In genomic region chr5:91194572-91194971, GRCm38 (mm10) we compare ENCODE assay signal across 21 mouse cellular contexts. TPM values are rescaled to one million over a fixed set of nuclear protein-coding genes. Genes with fewer than 3 reads are reported as not detected.
"Had no signal": no experiment of that assay in that cellular context is flagged by ENCODE, and none has a peak within 500 bp of the region (broad histone marks: within the 10 kb centered on the region; RNA-seq: fewer than 3 reads in every experiment).

No protein-coding gene starts in this region.

- ATAC-seq: liver, postnatal 0 days; lung, postnatal 0 days; midbrain, embryonic 13.5 days; midbrain, embryonic 15.5 days had no signal

- DNase-seq: liver, postnatal 0 days; lung, adult 2 months; lung, postnatal 14 days; lung, postnatal 36 days; right cerebral cortex, postnatal 14 days; thymus, postnatal 14 days; thymus, postnatal 36 days had no signal

- H3K36me3 ChIP-seq: liver, embryonic 15.5 days; lung, embryonic 15.5 days; midbrain, embryonic 13.5 days; midbrain, embryonic 15.5 days; neural tube, embryonic 12.5 days; stomach, embryonic 15.5 days had no signal

- H3K4me3 ChIP-seq: liver, embryonic 15.5 days; lung, embryonic 15.5 days; megakaryocyte, embryonic 14.5 days; midbrain, embryonic 13.5 days; midbrain, embryonic 15.5 days; neural tube, embryonic 12.5 days; stomach, embryonic 15.5 days had no signal

- H3K4me1 ChIP-seq: liver, embryonic 15.5 days; lung, embryonic 15.5 days; megakaryocyte, embryonic 14.5 days; midbrain, embryonic 13.5 days; midbrain, embryonic 15.5 days; neural tube, embryonic 12.5 days; stomach, embryonic 15.5 days had no signal

- H3K27me3 ChIP-seq: liver, embryonic 15.5 days; lung, embryonic 15.5 days; megakaryocyte, embryonic 14.5 days; midbrain, embryonic 13.5 days; midbrain, embryonic 15.5 days; neural tube, embryonic 12.5 days; stomach, embryonic 15.5 days had no signal

- H3K4me2 ChIP-seq: liver, embryonic 15.5 days; lung, embryonic 15.5 days; midbrain, embryonic 11.5 days; midbrain, embryonic 13.5 days; midbrain, embryonic 15.5 days; neural tube, embryonic 12.5 days; stomach, embryonic 15.5 days had no signal

- H3K9ac ChIP-seq: liver, embryonic 15.5 days; liver, postnatal 0 days; lung, embryonic 15.5 days; midbrain, embryonic 13.5 days; midbrain, embryonic 15.5 days; neural tube, embryonic 12.5 days; stomach, embryonic 15.5 days had no signal

- H3K27ac ChIP-seq: liver, embryonic 15.5 days; lung, embryonic 15.5 days; macrophage; midbrain, embryonic 13.5 days; midbrain, embryonic 15.5 days; neural tube, embryonic 12.5 days; stomach, embryonic 15.5 days had no signal

- H3K9me3 ChIP-seq: liver, embryonic 15.5 days; lung, embryonic 15.5 days; megakaryocyte, embryonic 14.5 days; midbrain, embryonic 13.5 days; midbrain, embryonic 15.5 days; neural tube, embryonic 12.5 days; stomach, embryonic 15.5 days had no signal

RNA-seq across cellular contexts. Expression of gene Areg, which starts 55.2 kb away (rescaled TPM):
- total RNA-seq: megakaryocyte progenitor cell, adult 5-6 weeks; neutrophil, adult 5-6 weeks had no signal
- polyA plus RNA-seq: liver, embryonic 15.5 days; liver, postnatal 0 days; macrophage; midbrain, embryonic 11.5 days; midbrain, embryonic 13.5 days; spleen, adult 2 months; testis, adult 2 months had no signal
